Mouse (Mus musculus) right cerebral cortex, postnatal 36 days (tissue): ENCODE results near the gene Ipo11.

ENCODE experiments used
- DNase-seq, 2 experiments: peaks; one replicate each; pipeline ENCODE4 v3.0.0; 2022; ENCODE audit warnings: low spot score in 2 of 2, mixed read lengths in 1 of 2

The Ipo11 gene

DNA sequence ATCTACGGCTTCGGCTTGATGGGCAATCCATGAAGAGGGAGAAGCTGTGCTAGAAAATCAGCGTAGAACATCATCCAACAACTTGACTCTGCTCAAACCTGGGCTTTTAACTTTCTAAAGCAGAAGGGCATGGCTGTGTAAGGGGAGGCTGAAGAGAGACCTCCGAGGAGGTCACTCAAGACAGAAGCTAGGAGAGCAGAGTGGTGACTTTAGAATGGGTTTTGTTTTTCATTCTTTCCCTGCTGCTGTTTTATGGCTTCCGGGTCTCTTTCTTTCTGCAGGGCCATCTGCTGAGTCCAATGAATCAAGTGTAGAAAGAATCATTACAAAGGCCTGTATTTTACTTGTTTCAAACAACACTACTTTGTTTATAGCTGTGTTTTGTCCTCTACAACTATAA, 119.7 kb downstream of the Ipo11 start:
- DNase-seq = no peak

DNA sequence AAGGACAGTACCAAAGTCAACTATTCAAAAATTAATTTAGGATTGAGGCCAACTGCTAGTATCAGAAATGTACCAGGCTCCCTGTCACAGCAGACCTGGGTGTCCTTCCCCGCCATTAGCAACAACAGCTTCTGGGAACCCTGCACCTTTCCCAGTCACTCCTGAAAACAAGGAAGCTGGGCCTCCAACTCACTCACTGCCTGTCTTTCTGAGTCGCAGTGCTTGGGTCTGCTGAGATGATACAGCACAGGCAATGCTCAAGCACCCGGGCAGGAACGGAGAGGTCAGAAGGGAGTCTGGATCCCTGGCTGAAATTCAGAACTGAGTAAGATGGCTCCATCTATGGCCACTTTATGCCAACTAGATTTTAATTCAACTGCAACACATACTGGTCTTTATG, 123.2 kb downstream of the Ipo11 start:
- DNase-seq = no peak

DNA sequence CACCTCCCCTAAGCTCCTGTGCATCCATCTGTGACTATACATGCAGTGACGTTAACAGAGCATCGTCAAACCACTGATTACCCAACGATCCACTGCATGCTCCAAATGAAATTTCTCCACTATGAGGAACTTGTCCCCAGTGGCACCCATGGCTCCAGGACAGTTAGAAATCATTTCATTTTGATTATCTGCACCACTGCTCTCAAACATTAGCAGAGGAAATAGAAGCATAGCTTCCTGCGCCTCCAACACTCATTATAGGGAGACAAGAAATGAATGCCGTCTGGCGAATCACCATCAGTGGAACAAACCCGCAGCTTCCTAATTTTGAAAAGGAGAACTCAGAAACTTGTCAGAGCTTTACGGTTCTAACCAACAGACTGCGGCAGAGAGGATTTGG, 123.7 kb downstream of the Ipo11 start:
- no peak for DNase-seq

DNA sequence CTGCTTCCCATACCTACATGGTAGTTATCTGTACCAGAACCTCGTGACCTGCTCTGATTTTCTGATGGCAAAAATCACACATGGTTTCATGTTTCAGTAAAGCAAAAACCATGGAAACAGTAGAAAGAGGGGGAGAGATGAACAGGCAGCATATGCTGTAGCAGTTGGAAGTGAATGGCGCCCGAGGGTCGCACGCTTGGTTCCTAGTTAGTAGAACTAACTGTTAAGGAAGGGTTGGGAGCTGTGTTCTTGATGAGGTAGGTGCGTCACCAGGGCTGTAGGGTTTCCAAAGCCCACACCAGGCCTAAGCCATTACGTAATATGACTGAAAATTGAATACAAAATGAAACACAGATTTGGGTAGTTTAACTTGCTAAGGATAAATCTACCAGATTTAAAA, 126.6 kb downstream of the Ipo11 start:
- DNase-seq = no peak

DNA sequence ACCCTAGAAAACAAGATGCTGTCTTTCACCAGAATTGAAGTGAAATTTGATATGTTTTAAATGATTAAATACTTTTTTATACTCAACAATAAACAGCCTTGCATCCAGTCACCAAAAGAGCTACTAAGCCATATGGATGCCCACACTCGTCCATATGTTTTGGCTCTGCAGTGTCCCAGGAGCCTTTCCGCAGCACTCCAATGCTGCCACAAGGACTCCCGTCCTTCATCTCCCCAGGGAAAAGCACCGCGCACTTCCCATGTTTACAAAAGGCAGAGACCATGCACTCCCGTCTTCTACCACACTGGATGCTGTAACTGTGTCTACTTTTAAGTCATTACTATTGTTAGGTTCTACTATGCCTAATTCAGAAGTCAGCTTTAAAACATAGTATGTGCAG, 127.9 kb downstream of the Ipo11 start:
- DNase-seq = no peak

DNA sequence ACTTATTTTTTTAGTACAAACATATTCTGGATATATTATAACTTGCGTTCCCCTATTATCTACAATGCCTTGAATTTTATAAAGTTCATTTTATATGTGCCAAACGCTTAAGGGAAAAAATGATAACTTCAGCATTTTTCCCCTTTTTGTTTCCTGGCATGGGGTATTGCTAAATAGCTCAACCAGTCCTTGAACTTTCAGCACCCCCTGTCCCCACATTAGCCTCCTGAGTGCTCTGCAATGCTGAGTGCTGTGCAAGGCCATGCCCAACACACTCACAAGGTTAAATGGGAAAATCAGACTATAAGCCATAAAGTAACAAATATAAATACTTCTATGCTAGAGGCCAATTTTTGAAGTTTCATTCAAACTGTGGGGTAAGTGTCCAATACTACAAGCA, 128.4 kb downstream of the Ipo11 start:
- no peak for DNase-seq

DNA sequence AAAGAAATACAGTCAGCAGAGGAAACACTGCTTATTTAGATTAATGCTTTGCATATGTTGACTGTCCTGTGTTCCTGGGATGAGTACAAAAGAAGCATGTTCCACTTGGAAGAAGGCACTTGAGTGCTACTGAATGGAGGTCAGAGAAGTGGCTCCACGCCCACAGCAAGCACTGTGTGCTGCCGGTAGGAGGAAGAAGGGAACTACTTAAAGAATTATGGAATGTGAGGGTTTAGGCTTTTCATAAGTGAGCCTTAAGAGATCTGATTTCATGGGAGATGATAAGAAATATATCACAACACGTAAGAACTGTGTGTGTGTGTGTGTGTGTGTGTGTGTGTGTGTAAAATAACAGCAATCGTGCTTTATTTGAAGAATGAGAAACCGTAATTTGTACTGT, 129.5 kb downstream of the Ipo11 start:
- no peak for DNase-seq

DNA sequence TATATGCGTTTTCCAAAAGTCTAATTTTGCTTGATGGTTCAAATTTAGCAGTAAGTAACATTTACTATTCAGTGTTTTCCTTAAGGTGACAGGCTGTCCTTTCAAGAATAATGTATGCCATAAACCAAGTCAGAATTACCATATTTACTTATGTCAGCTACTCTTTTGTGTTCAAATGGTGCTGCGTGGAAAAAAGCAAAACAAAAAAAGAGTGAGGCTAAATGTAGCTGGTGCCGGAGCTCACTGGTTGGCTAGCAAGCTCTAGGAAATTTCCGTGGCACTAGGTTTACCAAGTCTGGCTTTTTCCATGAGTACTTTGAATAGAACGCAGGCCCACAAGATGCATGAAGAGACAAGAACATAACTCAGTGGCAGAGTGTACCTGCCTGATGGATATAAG, 131.6 kb downstream of the Ipo11 start:
- peak in 1 of 2 experiments; percentile 34 for DNase-seq

DNA sequence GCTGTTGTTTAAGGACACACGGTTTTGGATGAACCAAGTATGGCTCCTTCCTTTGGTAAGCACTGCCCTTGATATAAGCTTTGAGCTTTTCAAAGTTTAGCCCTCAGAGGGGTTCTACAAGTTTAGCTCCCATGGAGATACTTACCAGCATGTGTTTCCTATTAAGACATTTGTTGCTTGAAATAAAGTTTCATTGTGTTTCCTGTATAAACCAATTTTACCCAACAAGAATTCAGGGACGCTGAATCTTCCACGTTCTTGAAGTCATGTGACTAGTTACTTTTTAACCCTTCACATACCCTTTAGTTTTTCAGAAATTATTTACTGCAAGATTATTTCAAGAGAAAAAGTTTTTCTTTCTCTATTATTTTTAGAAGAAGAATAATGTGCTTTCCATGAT, 138.7 kb downstream of the Ipo11 start:
- DNase-seq = no peak

DNA sequence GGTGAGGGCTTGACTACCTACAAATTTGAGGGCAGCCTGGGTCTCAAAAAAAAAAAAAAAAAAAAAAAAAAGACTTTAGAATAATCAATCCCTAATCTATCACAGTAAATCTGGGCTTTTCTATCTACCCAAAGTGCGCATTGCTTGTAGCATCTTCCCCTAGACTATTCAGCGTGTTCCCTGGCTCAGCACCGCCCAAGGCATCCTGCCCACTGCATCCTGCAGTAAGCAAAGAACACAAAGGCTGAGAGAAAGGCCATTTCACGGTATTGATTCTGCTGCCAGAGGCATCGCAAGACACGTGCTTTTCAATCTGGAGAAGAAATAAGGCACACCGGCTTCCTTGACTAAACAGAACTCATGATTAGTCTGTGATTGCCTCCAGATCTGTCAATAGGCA, 147.9 kb downstream of the Ipo11 start:
- no peak for DNase-seq

DNA sequence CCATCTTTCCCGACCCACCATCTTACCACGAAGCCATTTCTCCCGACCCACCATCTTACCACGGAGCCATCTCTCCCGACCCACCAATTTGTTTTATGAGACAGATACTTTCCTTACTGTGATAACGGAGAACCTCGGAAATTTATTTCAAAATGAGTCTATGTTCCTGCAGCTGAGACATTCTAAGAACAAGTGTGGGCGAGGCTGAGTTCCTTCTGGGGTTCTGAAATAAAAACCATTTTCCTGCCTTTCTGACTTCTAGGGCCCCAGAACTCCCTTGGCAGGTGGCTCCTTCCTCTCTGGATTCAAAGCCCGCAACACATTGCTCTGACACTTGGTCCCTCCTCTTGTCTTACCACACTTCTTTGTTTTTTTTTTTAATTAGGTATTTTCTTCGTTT, 168.0 kb downstream of the Ipo11 start:
- peak in 1 of 2 experiments; percentile 20 for DNase-seq

DNA sequence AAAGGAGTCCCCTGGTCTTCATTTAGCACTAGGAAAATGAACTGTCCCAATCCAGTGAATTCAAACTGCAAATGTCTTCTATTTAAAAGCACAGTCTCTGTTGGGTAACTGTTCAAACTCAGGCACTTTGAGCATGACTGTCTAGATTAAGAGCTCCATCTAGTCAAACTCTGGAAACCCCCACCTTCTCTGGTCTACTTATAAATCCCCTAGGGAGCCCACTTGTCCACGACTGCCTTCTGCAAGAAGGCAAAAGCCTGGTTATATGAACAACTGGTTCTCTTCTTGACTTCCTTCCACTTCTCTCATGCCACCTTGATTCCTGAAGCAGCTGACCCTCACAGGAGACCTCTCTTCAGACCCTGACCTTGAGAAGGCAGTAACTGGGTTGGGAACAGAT, 174.1 kb downstream of the Ipo11 start:
- no peak for DNase-seq

DNA sequence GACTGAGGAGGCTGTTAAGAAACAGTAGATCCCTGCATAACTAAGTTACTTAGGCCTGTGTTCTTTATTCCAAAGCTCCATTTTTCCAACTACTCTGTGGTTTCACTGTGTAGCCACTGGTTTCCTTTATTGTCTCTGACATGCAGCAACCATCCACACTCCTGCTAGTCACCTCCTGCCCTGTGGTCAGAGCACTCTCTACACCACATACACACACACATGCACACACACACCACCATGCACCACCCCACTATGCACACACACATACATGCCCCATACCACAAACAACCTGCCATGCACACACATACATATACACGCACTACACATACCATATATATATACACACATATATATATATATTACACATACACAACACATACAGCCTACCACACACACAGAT, 175.1 kb downstream of the Ipo11 start:
- DNase-seq = no peak

DNA sequence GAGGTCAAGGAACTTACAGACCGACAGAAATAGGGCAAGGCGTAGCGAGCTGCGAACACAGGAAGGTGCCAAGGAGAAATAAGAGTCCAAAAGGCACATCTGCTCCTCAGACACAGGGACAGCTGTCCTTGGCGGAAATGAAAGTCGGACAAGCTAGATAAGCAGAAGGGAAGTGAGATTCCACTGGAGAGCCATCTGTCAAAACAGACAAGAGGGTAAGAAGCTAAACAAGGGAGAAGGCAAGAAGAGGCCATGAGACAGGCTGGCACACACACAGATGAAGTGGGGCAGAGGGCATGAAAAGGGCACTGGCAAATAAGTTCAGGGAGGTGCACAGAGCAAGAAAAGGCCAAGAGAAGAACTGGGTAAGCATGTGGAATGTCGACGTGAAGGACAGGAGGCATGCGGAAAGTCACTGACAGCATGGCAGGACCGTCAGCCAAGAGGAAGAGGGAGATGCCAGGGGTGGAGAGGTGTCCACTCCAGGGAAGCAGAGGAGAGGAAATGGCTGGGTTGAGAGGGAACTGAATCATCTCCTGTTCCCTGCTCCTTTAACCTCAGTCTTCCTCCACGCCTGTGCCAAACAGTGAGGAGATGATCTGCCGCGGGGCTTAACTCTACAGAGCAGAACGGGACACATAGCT, 176.4 kb downstream of the Ipo11 start:
- no peak for DNase-seq

DNA sequence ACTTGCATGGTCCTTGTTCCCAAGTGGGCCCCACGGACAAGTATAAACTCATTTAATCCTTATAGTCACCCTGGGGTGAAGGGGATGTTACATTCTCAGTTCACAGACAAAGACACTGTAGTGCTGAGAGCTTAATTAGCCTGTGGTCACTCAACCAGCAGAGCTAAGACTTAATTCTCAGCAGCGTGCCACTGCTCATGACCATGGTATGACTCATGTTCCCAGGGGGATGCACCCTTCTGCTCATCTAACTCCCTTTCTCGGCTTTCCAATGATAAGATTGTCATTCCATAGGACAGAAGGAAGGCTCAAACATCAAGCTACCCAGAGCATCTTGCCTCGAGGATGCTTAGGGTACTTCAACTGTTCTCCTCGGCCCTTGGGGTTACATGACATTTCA, 180.9 kb downstream of the Ipo11 start:
- no peak for DNase-seq

DNA sequence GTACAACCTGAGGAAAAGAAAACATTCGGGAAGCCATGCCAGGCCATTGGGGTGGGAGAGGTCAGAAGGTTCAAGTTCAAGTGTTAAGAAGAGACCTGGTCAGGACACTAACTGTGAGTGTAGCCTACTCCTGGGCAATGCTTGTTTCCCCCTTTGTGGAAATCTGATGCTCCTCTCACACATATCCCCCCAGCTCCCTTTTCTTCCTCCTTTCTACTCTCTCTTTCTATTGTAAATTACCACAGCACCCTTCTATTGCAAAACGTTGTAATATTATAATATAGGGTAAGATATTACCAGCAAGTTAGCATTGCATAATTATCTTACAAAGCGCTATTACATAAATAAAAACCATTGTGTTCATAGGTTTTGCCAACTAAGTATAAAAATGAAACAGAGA, 182.5 kb downstream of the Ipo11 start:
- DNase-seq = no peak

DNA sequence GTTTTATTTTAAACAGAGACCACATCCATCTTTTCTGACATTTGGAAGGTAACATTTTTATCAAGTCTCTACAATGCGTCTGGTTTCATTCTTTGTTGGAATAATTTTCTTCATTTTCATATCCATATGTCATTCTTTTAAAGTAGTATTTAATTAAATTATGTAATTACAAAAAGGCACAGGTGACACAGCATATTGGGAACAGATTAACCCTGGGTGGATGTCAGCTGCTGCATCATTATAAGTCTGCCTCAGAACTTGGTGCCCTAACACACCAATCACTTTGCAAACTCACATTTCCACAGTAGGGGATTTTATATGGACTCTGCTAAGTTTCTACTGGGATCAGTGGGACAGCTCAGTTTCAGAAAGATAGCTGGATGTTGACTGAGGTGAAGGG, 184.8 kb downstream of the Ipo11 start:
- no peak for DNase-seq

DNA sequence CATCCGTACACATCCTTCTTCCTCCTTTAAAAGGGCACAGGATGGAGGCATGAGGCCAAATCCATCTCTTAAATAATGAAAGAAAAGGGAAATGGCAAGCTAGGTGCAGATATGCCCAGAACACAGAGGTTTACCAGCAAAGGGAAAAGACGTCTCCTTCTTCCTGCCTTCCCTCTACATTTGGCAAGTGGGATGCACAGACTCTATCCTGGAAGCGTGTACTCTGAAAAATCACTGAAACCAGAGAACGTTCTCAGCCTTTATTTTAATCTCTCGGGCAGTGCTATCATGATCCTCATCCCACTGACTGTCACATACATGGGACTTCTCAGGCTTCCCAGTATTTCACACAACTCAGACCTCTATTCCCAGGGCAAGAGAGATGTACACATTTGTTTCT, 189.9 kb downstream of the Ipo11 start:
- DNase-seq = no peak

DNA sequence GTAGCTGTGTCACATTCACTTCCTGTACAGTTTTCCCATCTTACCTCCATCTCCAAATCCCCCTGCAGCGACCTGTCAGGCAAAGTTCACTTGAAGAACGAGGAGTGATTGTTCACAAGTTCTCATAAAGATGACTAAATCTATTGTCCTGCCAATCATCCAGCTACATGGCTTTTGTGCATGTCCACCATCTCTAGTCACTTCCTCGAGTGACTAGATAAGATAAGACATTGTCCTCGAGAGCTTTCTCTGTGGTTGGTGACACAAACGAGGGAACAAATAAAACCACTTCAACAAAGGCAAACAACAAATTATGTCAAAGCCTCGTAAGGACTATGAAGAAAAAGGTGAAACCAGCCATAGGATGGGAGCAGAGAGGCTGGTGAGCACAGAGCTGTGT, 191.6 kb downstream of the Ipo11 start:
- DNase-seq = no peak
